Mouse (Mus musculus): ENCODE measurements around the gene Mgat5b. TPM values are rescaled to one million over a fixed set of nuclear protein-coding genes. Genes with fewer than 3 reads are reported as not detected.

Gene Mgat5b
- polyA plus RNA-seq (2015; fragmentation: Nextera tagmentation; extraction: Ambion mirVana), result 18.5 and 19.8 TPM in 2 replicates

GRCm38 (mm10) chr11:116918323-116919185 lies at the start of gene Mgat5b:
Gene Mgat5b, plus strand, starts transcription at chr11:116918863.
- peaks cover 28% of the 10 kb centered on the region for H3K27me3 ChIP-seq
- H3K36me3 ChIP-seq (ENCODE audit: poor library complexity, severe bottlenecking), result peaks cover 5% of the 10 kb centered on the region
- no peaks in the 10 kb centered on the region for H3K9me3 ChIP-seq (replicated peaks)
- ATAC-seq, result peak; percentile 92
- H3K27ac ChIP-seq, result peak within 1 kb of the TSS; percentile 81
- peaks cover 56% of the 10 kb centered on the region for H3K4me1 ChIP-seq
- peak within 1 kb of the TSS; percentile 80 for H3K4me3 ChIP-seq
- H3K4me2 ChIP-seq, result peak within 1 kb of the TSS; percentile 85
- WGBS, result under 1% methylated on average over 74 of the region's 90 CpGs
- H3K9ac ChIP-seq, result peak within 1 kb of the TSS; percentile 99

GRCm38 (mm10) chr11:116869223-116869622 lies 49.4 kb upstream of the Mgat5b start:
- WGBS, result 92% methylated on average over 8 of the region's 8 CpGs
- no peak for ATAC-seq
- Histone ChIP-seq H3K27me3 (no peaks in the 10 kb centered on the region), H3K36me3 (ENCODE audit: poor library complexity, severe bottlenecking) (peaks cover 74% of the 10 kb centered on the region), H3K27ac (no peak overlapping the region), H3K4me2 (no peak overlapping the region), H3K4me3 (no peak overlapping the region), H3K4me1 (no peaks in the 10 kb centered on the region), H3K9ac (no peak overlapping the region), H3K9me3 (replicated peaks) (no peaks in the 10 kb centered on the region)

- H3K4me2 ChIP-seq, result no peak overlapping the region
- H3K36me3 ChIP-seq (ENCODE audit: poor library complexity, severe bottlenecking), result peaks cover 74% of the 10 kb centered on the region
- WGBS, result 96% methylated on average over 4 of the region's 4 CpGs
- no peaks in the 10 kb centered on the region for H3K27me3 ChIP-seq
- no peak overlapping the region for H3K27ac ChIP-seq
- H3K4me3 ChIP-seq, result no peak overlapping the region
- no peaks in the 10 kb centered on the region for H3K4me1 ChIP-seq
- no peak overlapping the region for H3K9ac ChIP-seq
- no peaks in the 10 kb centered on the region for H3K9me3 ChIP-seq (replicated peaks)
- ATAC-seq, result no peak
Observed at GRCm38 (mm10) chr11:116869641-116870040, 49.0 kb upstream of the Mgat5b start.

- H3K4me1 ChIP-seq, result no peaks in the 10 kb centered on the region
- no peak overlapping the region for H3K4me3 ChIP-seq
- H3K4me2 ChIP-seq, result no peak overlapping the region
- no peak overlapping the region for H3K9ac ChIP-seq
- peaks cover 68% of the 10 kb centered on the region for H3K36me3 ChIP-seq (ENCODE audit: poor library complexity, severe bottlenecking)
- no peaks in the 10 kb centered on the region for H3K9me3 ChIP-seq (replicated peaks)
- no peak overlapping the region for H3K27ac ChIP-seq
- no peak for ATAC-seq
- 93% methylated on average over 9 of the region's 9 CpGs for WGBS
- no peaks in the 10 kb centered on the region for H3K27me3 ChIP-seq
Observed at GRCm38 (mm10) chr11:116871538-116871937, 47.1 kb upstream of the Mgat5b start.

- Histone ChIP-seq H3K9ac (no peak overlapping the region), H3K27ac (no peak overlapping the region), H3K4me2 (no peak overlapping the region), H3K27me3 (no peaks in the 10 kb centered on the region), H3K36me3 (ENCODE audit: poor library complexity, severe bottlenecking) (peaks cover 52% of the 10 kb centered on the region), H3K9me3 (replicated peaks) (no peaks in the 10 kb centered on the region), H3K4me1 (no peaks in the 10 kb centered on the region), H3K4me3 (no peak overlapping the region)
- ATAC-seq, result no peak
- 91% methylated on average over 20 of the region's 20 CpGs for WGBS
Observed at GRCm38 (mm10) chr11:116873987-116874386, 44.7 kb upstream of the Mgat5b start.

- no peak overlapping the region for H3K27ac ChIP-seq
- H3K9ac ChIP-seq, result no peak overlapping the region
- no peaks in the 10 kb centered on the region for H3K9me3 ChIP-seq (replicated peaks)
- no peaks in the 10 kb centered on the region for H3K27me3 ChIP-seq
- 0 out of 2 replicates have a peak, but pooled peaks cover 3% of the 10 kb centered on the region for H3K4me1 ChIP-seq
- H3K36me3 ChIP-seq (ENCODE audit: poor library complexity, severe bottlenecking), result peaks cover 24% of the 10 kb centered on the region
- no peak overlapping the region for H3K4me2 ChIP-seq
- no peak overlapping the region for H3K4me3 ChIP-seq
- no peak for ATAC-seq
- WGBS, result 90% methylated on average over 8 of the region's 8 CpGs
Observed at GRCm38 (mm10) chr11:116878454-116878853, 40.2 kb upstream of the Mgat5b start.

GRCm38 (mm10) chr11:116880839-116881238 lies 37.8 kb upstream of the Mgat5b start:
- WGBS, result 54% methylated on average over 7 of the region's 7 CpGs
- H3K36me3 ChIP-seq (ENCODE audit: poor library complexity, severe bottlenecking), result peaks cover 2% of the 10 kb centered on the region; the same call in 1 of the 2 replicates
- peaks cover 8% of the 10 kb centered on the region; the same call in 1 of the 2 replicates for H3K4me1 ChIP-seq
- no peak overlapping the region for H3K4me3 ChIP-seq
- no peaks in the 10 kb centered on the region; the same call in 1 of the 2 replicates for H3K27me3 ChIP-seq
- no peak overlapping the region for H3K4me2 ChIP-seq
- H3K9ac ChIP-seq, result 0 out of 2 replicates have a peak overlapping the region, but pooled peaks have one; percentile 8
- H3K9me3 ChIP-seq (replicated peaks), result no peaks in the 10 kb centered on the region
- no peak overlapping the region for H3K27ac ChIP-seq
- no peak for ATAC-seq

GRCm38 (mm10) chr11:116881440-116881839 lies 37.2 kb upstream of the Mgat5b start:
- H3K9ac ChIP-seq, result no peak overlapping the region
- 56% methylated on average over 5 of the region's 5 CpGs for WGBS
- H3K4me2 ChIP-seq, result no peak overlapping the region
- H3K27me3 ChIP-seq, result no peaks in the 10 kb centered on the region; the same call in 1 of the 2 replicates
- peaks cover 11% of the 10 kb centered on the region; the same call in 1 of the 2 replicates for H3K4me1 ChIP-seq
- no peak overlapping the region for H3K27ac ChIP-seq
- no peak overlapping the region for H3K4me3 ChIP-seq
- ATAC-seq, result no peak
- no peaks in the 10 kb centered on the region for H3K36me3 ChIP-seq (ENCODE audit: poor library complexity, severe bottlenecking)
- H3K9me3 ChIP-seq (replicated peaks), result no peaks in the 10 kb centered on the region

GRCm38 (mm10) chr11:116882446-116882845 lies 36.2 kb upstream of the Mgat5b start:
- no peak overlapping the region for H3K27ac ChIP-seq
- peaks cover 11% of the 10 kb centered on the region; the same call in 1 of the 2 replicates for H3K4me1 ChIP-seq
- WGBS, result 78% methylated on average over 10 of the region's 10 CpGs
- H3K36me3 ChIP-seq (ENCODE audit: poor library complexity, severe bottlenecking), result no peaks in the 10 kb centered on the region
- H3K4me2 ChIP-seq, result no peak overlapping the region
- H3K9ac ChIP-seq, result no peak overlapping the region
- no peaks in the 10 kb centered on the region for H3K9me3 ChIP-seq (replicated peaks)
- H3K27me3 ChIP-seq, result peaks cover 6% of the 10 kb centered on the region; the same call in 1 of the 2 replicates
- ATAC-seq, result no peak
- no peak overlapping the region for H3K4me3 ChIP-seq

- peaks cover 6% of the 10 kb centered on the region; the same call in 1 of the 2 replicates for H3K27me3 ChIP-seq
- no peaks in the 10 kb centered on the region for H3K9me3 ChIP-seq (replicated peaks)
- ATAC-seq, result no peak
- 85% methylated on average over 6 of the region's 6 CpGs for WGBS
- H3K4me2 ChIP-seq, result no peak overlapping the region
- peaks cover 11% of the 10 kb centered on the region; the same call in 1 of the 2 replicates for H3K4me1 ChIP-seq
- H3K9ac ChIP-seq, result no peak overlapping the region
- no peaks in the 10 kb centered on the region for H3K36me3 ChIP-seq (ENCODE audit: poor library complexity, severe bottlenecking)
- no peak overlapping the region for H3K27ac ChIP-seq
- H3K4me3 ChIP-seq, result no peak overlapping the region
Observed at GRCm38 (mm10) chr11:116884061-116884460, 34.6 kb upstream of the Mgat5b start.

- peaks cover 11% of the 10 kb centered on the region; the same call in 1 of the 2 replicates for H3K4me1 ChIP-seq
- WGBS, result 4% methylated on average over 28 of the region's 28 CpGs
- peaks cover 6% of the 10 kb centered on the region; the same call in 1 of the 2 replicates for H3K27me3 ChIP-seq
- peak overlapping the region; percentile 11 for H3K4me3 ChIP-seq
- H3K36me3 ChIP-seq (ENCODE audit: poor library complexity, severe bottlenecking), result no peaks in the 10 kb centered on the region
- H3K9me3 ChIP-seq (replicated peaks), result no peaks in the 10 kb centered on the region
- H3K9ac ChIP-seq, result 0 out of 2 replicates have a peak overlapping the region, but pooled peaks have one; percentile 21
- peak; percentile 61 for ATAC-seq
- no peak overlapping the region for H3K27ac ChIP-seq
- peak overlapping the region; percentile 56 for H3K4me2 ChIP-seq
Observed at GRCm38 (mm10) chr11:116885275-116886151, 33.1 kb upstream of the Mgat5b start.
